Mouse (Mus musculus) olfactory bulb, adult 2 months (tissue): ENCODE data around the gene Noa1. TPM values are rescaled to one million over a fixed set of nuclear protein-coding genes. Genes with fewer than 3 reads are reported as not detected.

Source experiments
- H3K27ac ChIP-seq: fragments of 200-500 bp; 2 replicates; pipeline ENCODE4 v1.5.1; 2012; ENCODE audit warnings: low read depth, low read length; ENCODE audit not compliant: insufficient read depth
- H3K4me1 ChIP-seq: fragments of 200-500 bp; 2 replicates; pipeline ENCODE4 v1.6.1; 2012; ENCODE audit warnings: low read length; ENCODE audit not compliant: control insufficient read depth, insufficient read depth
- H3K4me3 ChIP-seq: fragments of 200-500 bp; 2 replicates; pipeline ENCODE4 v1.5.1; 2012; ENCODE audit warnings: mild to moderate bottlenecking, low read depth, low read length, moderate library complexity; ENCODE audit not compliant: insufficient read depth
- CTCF ChIP-seq: fragments of 200-500 bp; IDR thresholded peaks from 2 replicates; pipeline ENCODE4 v1.5.1; 2012; ENCODE audit warnings: low read depth, mild to moderate bottlenecking, low read length, moderate library complexity; ENCODE audit not compliant: insufficient read depth
- POLR2A ChIP-seq: fragments of 200-500 bp; IDR thresholded peaks from 2 replicates; pipeline ENCODE4 v1.6.1; 2012; ENCODE audit warnings: mild to moderate bottlenecking, low read depth, low read length, moderate library complexity; ENCODE audit not compliant: insufficient read depth
- WGBS: fragments of 180-500 bp; shearing (Covaris S2); methylation state at CpG from one replicate; pipeline ENCODE4 v1.1.7; 2018; 5-methylcytosine and 5-hydroxymethylcytosine counted together
- polyA plus RNA-seq: library from polyadenylated mRNA; stranded (reverse); fragments of >200 nt; gene quantifications from 2 replicates; pipeline ENCODE4 v1.2.4, GENCODE M21; 2012; ENCODE audit warnings: low replicate concordance; ENCODE audit not compliant: missing spikeins, insufficient read depth, insufficient read length

Noa1 gene
- polyA plus RNA-seq, 1 experiment: not detected

GRCm38 (mm10) chr5:77265081-77265670 lies 44.7 kb downstream of the Noa1 start, which contains the start of gene Rest:
Gene Rest, plus strand, starts transcription at chr5:77265491.
- no peak within 1 kb of the TSS for H3K27ac ChIP-seq

GRCm38 (mm10) chr5:77262105-77262504 lies 47.8 kb downstream of the Noa1 start:
- Histone ChIP-seq H3K27ac (no peak overlapping the region), H3K4me1 (no peaks in the 10 kb centered on the region), H3K4me3 (no peak overlapping the region)
- WGBS: 81% methylated on average over 5 of the region's 5 CpGs
- TF ChIP-seq POLR2A (no peak), CTCF (no peak)

More at GRCm38 (mm10) chr5:77265081-77265670, 44.7 kb downstream of the Noa1 start, which contains the start of gene Rest:
- WGBS: 5% methylated on average over 76 of the region's 78 CpGs
- TF ChIP-seq CTCF (no peak), POLR2A (0 out of 2 replicates have a peak, but pooled peaks have one; percentile 6)
- Histone ChIP-seq H3K4me3 (peak within 1 kb of the TSS; percentile 70), H3K4me1 (0 out of 2 replicates have a peak, but pooled peaks cover 2% of the 10 kb centered on the region)

GRCm38 (mm10) chr5:77261137-77261536 lies 48.7 kb downstream of the Noa1 start:
- no peak overlapping the region for H3K4me3 ChIP-seq
- 93% methylated on average over 4 of the region's 4 CpGs for WGBS
- no peaks in the 10 kb centered on the region for H3K4me1 ChIP-seq
- H3K27ac ChIP-seq: no peak overlapping the region
- TF ChIP-seq POLR2A: no peak
- TF ChIP-seq CTCF: no peak

- TF ChIP-seq POLR2A: no peak
- TF ChIP-seq CTCF: no peak
- Histone ChIP-seq H3K4me1 (no peaks in the 10 kb centered on the region), H3K4me3 (no peak overlapping the region), H3K27ac (no peak overlapping the region)
- WGBS: 73% methylated on average over 6 of the region's 6 CpGs
Measured at GRCm38 (mm10) chr5:77260141-77260540, 49.7 kb downstream of the Noa1 start.

GRCm38 (mm10) chr5:77259315-77259714 lies 50.6 kb downstream of the Noa1 start:
- no peak overlapping the region for H3K4me3 ChIP-seq
- H3K4me1 ChIP-seq: no peaks in the 10 kb centered on the region
- no peak for TF ChIP-seq POLR2A
- H3K27ac ChIP-seq: no peak overlapping the region

- Histone ChIP-seq H3K4me1 (no peaks in the 10 kb centered on the region), H3K4me3 (no peak overlapping the region), H3K27ac (no peak overlapping the region)
- WGBS: 80% methylated on average over 3 of the region's 3 CpGs
- TF ChIP-seq POLR2A (no peak), CTCF (no peak)
Measured at GRCm38 (mm10) chr5:77257603-77258002, 52.3 kb downstream of the Noa1 start.

GRCm38 (mm10) chr5:77254402-77254801 lies 55.5 kb downstream of the Noa1 start:
- H3K4me1 ChIP-seq: peaks cover 3% of the 10 kb centered on the region; the same call in 1 of the 2 replicates
- no peak overlapping the region for H3K27ac ChIP-seq
- WGBS: 87% methylated on average over 3 of the region's 3 CpGs
- TF ChIP-seq CTCF (no peak), POLR2A (no peak)
- H3K4me3 ChIP-seq: no peak overlapping the region

- no peak overlapping the region for H3K27ac ChIP-seq
- TF ChIP-seq POLR2A (no peak), CTCF (no peak)
- H3K4me1 ChIP-seq: peaks cover 3% of the 10 kb centered on the region; the same call in 1 of the 2 replicates
- WGBS: 97% methylated on average over 1 of the region's 1 CpGs
- no peak overlapping the region for H3K4me3 ChIP-seq
Measured at GRCm38 (mm10) chr5:77253154-77253553, 56.7 kb downstream of the Noa1 start.

- 46% methylated on average over 8 of the region's 8 CpGs for WGBS
- Histone ChIP-seq H3K27ac (no peak overlapping the region), H3K4me3 (no peak overlapping the region), H3K4me1 (peaks cover 3% of the 10 kb centered on the region; the same call in 1 of the 2 replicates)
- TF ChIP-seq CTCF: no peak
- TF ChIP-seq POLR2A: no peak
Measured at GRCm38 (mm10) chr5:77252115-77252827, 57.6 kb downstream of the Noa1 start.

GRCm38 (mm10) chr5:77251656-77252055 lies 58.2 kb downstream of the Noa1 start:
- Histone ChIP-seq H3K4me1 (peaks cover 3% of the 10 kb centered on the region; the same call in 1 of the 2 replicates), H3K27ac (no peak overlapping the region), H3K4me3 (no peak overlapping the region)
- TF ChIP-seq POLR2A (no peak), CTCF (no peak)
- 26% methylated on average over 5 of the region's 5 CpGs for WGBS
